Mouse (Mus musculus): ENCODE results near the gene Thbs1. TPM values are rescaled to one million over a fixed set of nuclear protein-coding genes. Genes with fewer than 3 reads are reported as not detected.

Thbs1 gene
- polyA plus RNA-seq (2015; fragmentation: Nextera tagmentation; extraction: Ambion mirVana), result 32.2 and 37.7 TPM in 2 replicates

DNA sequence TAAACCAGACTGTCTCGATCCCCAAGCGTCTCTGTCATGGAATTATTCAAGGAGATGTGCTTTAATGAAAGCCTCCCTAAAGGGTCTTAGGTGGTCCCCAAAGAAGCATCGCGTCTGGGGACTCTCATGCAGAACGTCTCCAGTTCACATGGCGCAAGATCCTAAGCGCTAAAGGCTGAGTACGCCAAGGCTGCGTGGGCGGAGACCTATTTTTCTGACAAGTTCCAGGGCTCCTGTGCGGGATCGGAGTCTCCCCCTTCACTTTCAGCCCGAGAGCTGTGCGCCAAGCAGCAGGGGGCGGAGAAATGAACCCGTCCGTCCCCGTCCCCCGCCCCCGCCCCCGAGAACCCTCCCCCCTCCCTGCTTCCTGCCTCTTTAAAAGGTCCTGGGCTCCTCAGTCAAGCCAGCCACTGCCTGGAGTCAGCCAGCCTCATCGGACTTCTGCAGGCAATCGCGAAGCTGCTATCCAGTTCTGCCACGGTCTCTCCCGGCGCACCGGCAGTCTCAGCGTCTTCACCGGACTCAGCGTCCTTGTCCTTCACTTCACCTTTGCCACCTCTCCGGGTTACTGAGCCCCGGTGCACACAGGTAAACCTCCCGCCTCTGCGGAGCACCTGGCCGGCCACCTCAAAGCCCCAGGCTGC, at the start of gene Thbs1:
Gene Thbs1 (plus strand): TSS at position 389 of the 644 bp plus-strand sequence.
- H3K9me3 ChIP-seq (replicated peaks), result no peaks in the 10 kb centered on the region
- H3K27me3 ChIP-seq, result no peaks in the 10 kb centered on the region
- peak within 1 kb of the TSS; percentile 95 for H3K4me2 ChIP-seq
- peak; percentile 67 for ATAC-seq (replicated peaks; ENCODE audit: insufficient number of reproducible peaks, insufficient read depth, low FRiP score, low read depth)
- peak within 1 kb of the TSS; percentile 64 for H3K4me3 ChIP-seq
- under 1% methylated on average over 36 of the region's 36 CpGs for WGBS
- no peaks in the 10 kb centered on the region for H3K36me3 ChIP-seq
- peak within 1 kb of the TSS; percentile 57 for H3K9ac ChIP-seq
- H3K4me1 ChIP-seq (replicated peaks), result peaks cover 26% of the 10 kb centered on the region
- peak within 1 kb of the TSS; percentile 74 for H3K27ac ChIP-seq

DNA sequence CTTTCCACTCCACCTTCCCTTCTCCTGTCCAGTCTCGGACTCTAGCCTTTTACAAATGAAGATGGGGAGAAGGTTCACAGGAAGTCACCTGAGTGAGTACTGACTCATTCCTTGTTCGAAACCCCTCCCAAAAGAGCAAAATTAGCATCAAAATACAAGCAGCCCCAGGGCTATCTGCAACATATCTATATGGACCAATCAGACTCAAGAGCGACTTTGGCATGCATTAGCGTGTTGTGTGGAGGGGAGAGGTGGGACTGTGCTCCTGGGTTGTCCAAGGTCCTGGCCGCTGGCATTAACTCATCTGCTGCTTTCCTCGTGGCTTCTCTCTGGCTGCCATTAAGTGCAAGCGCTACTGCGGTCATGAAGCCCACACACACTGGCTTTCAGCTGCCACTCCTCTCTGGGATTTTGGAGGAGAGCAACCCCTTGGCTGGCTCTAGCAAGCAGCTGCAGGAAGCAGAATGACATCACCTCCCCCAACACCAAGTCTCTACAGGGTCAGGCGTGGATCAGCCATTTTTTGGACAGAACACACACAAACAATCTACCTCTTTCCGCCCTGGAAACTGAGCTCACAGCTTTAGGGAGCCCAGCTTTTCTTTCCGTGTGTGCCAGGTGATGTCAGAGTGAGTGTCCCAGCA, 47.4 kb upstream of the Thbs1 start:
- Histone ChIP-seq H3K4me3 (no peak overlapping the region), H3K4me1 (replicated peaks) (no peaks in the 10 kb centered on the region; the same call in 1 of the 2 replicates), H3K27me3 (no peaks in the 10 kb centered on the region), H3K27ac (no peak overlapping the region), H3K9ac (no peak overlapping the region), H3K36me3 (no peaks in the 10 kb centered on the region), H3K9me3 (replicated peaks) (no peaks in the 10 kb centered on the region), H3K4me2 (no peak overlapping the region)
- WGBS, result 78% methylated on average over 11 of the region's 11 CpGs
- ATAC-seq (replicated peaks; ENCODE audit: insufficient number of reproducible peaks, insufficient read depth, low FRiP score, low read depth), result no peak

- H3K4me1 ChIP-seq (replicated peaks), result no peaks in the 10 kb centered on the region; the same call in 1 of the 2 replicates
- no peaks in the 10 kb centered on the region for H3K9me3 ChIP-seq (replicated peaks)
- no peak for ATAC-seq (replicated peaks; ENCODE audit: insufficient number of reproducible peaks, insufficient read depth, low FRiP score, low read depth)
- H3K4me3 ChIP-seq, result no peak overlapping the region
- H3K4me2 ChIP-seq, result no peak overlapping the region
- H3K27ac ChIP-seq, result no peak overlapping the region
- no peak overlapping the region for H3K9ac ChIP-seq
- no peaks in the 10 kb centered on the region for H3K36me3 ChIP-seq
- 42% methylated on average over 8 of the region's 8 CpGs for WGBS
- no peaks in the 10 kb centered on the region for H3K27me3 ChIP-seq
Measured at GRCm38 (mm10) chr2:118066065-118066770, 45.5 kb upstream of the Thbs1 start.

DNA sequence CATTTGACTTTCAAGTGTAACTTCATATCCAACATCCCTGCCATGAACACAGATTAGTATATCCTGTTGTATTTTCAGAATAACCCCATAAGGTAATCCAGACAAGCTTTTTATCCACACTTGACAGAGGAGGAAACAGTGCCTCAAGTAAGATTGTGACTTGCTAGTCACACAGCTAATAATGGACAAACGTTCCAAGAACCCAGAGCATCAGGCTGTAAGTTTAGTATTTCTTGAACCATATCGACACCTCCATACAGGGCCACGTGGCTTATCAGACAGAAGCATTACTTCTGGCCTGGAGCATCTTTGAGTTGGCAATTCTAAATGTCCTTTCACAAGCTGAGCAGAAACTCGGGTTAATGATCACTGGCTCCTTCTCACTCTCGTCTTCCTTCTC, 41.7 kb upstream of the Thbs1 start:
- Histone ChIP-seq H3K4me1 (replicated peaks) (no peaks in the 10 kb centered on the region; the same call in 1 of the 2 replicates), H3K27me3 (no peaks in the 10 kb centered on the region), H3K9me3 (replicated peaks) (no peaks in the 10 kb centered on the region), H3K27ac (no peak overlapping the region), H3K9ac (no peak overlapping the region), H3K36me3 (no peaks in the 10 kb centered on the region), H3K4me3 (no peak overlapping the region), H3K4me2 (no peak overlapping the region)
- WGBS, result 68% methylated on average over 5 of the region's 5 CpGs
- ATAC-seq (replicated peaks; ENCODE audit: insufficient number of reproducible peaks, insufficient read depth, low FRiP score, low read depth), result no peak

GRCm38 (mm10) chr2:118072811-118073372, 38.8 kb upstream of the Thbs1 start:
- Histone ChIP-seq H3K36me3 (no peaks in the 10 kb centered on the region), H3K27me3 (no peaks in the 10 kb centered on the region), H3K4me1 (replicated peaks) (no peaks in the 10 kb centered on the region), H3K27ac (no peak overlapping the region), H3K9me3 (replicated peaks) (no peaks in the 10 kb centered on the region), H3K4me3 (no peak overlapping the region), H3K9ac (no peak overlapping the region), H3K4me2 (no peak overlapping the region)
- whole genome bisulfite sequencing, result 82% methylated on average over 7 of the region's 7 CpGs
- ATAC-seq (replicated peaks; ENCODE audit: insufficient number of reproducible peaks, insufficient read depth, low FRiP score, low read depth), result no peak

DNA sequence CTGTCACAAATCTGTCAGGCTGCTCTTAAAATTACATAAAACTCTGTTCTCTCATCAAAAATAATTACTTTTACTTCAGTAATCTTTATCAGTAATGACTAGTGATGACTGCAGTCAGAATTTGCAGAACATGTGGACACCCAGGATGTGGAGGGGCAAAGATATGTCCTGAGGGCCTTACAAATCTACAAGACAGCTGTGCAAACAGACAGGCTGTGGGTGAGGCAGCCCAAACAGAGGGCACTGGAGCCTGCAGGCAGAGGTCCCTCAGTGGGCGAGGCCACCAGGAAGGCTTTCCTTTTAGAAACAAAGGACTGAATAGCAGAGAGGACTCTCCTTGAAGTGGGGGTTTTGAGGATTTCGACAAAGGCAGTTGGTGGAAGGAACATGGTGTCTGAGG, 37.6 kb upstream of the Thbs1 start:
- Histone ChIP-seq H3K9ac (no peak overlapping the region), H3K9me3 (replicated peaks) (no peaks in the 10 kb centered on the region), H3K4me2 (no peak overlapping the region), H3K27me3 (no peaks in the 10 kb centered on the region), H3K4me3 (no peak overlapping the region), H3K4me1 (replicated peaks) (no peaks in the 10 kb centered on the region), H3K27ac (no peak overlapping the region), H3K36me3 (no peaks in the 10 kb centered on the region)
- ATAC-seq (replicated peaks; ENCODE audit: insufficient number of reproducible peaks, insufficient read depth, low FRiP score, low read depth), result no peak
- WGBS, result 69% methylated on average over 2 of the region's 2 CpGs

GRCm38 (mm10) chr2:118075165-118075564, 36.5 kb upstream of the Thbs1 start:
- H3K9ac ChIP-seq, result no peak overlapping the region
- no peak for ATAC-seq (replicated peaks; ENCODE audit: insufficient number of reproducible peaks, insufficient read depth, low FRiP score, low read depth)
- H3K36me3 ChIP-seq, result no peaks in the 10 kb centered on the region
- no peak overlapping the region for H3K4me3 ChIP-seq
- 73% methylated on average over 4 of the region's 4 CpGs for WGBS
- H3K4me1 ChIP-seq (replicated peaks), result no peaks in the 10 kb centered on the region
- no peak overlapping the region for H3K27ac ChIP-seq
- H3K4me2 ChIP-seq, result no peak overlapping the region
- H3K27me3 ChIP-seq, result no peaks in the 10 kb centered on the region
- no peaks in the 10 kb centered on the region for H3K9me3 ChIP-seq (replicated peaks)

GRCm38 (mm10) chr2:118079131-118079530, 32.5 kb upstream of the Thbs1 start:
- Histone ChIP-seq H3K27ac (no peak overlapping the region), H3K36me3 (no peaks in the 10 kb centered on the region), H3K4me3 (no peak overlapping the region), H3K27me3 (no peaks in the 10 kb centered on the region), H3K9me3 (replicated peaks) (no peaks in the 10 kb centered on the region), H3K4me1 (replicated peaks) (no peaks in the 10 kb centered on the region), H3K4me2 (no peak overlapping the region), H3K9ac (no peak overlapping the region)
- WGBS, result 74% methylated on average over 4 of the region's 4 CpGs
- no peak for ATAC-seq (replicated peaks; ENCODE audit: insufficient number of reproducible peaks, insufficient read depth, low FRiP score, low read depth)

DNA sequence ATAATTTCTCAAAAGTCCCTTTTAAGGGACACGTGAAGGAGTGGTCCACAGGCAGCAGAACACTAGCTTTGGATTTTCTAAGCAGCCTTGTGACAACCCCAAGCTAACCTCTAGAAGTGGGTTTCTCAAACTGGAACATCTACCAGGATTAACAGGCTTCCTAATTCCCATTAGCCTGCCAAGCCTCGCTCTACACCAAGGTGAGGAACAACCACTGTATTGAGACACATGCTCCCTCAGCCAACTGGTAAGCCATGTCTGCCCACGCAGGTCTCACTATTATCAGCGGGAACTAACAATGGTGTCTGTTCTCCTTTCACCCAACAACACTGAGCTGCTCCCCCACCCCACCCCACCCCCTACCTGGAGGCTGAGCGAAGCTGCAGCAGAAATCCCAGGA, 30.1 kb upstream of the Thbs1 start:
- Histone ChIP-seq H3K36me3 (no peaks in the 10 kb centered on the region), H3K27me3 (no peaks in the 10 kb centered on the region), H3K9ac (no peak overlapping the region), H3K4me1 (replicated peaks) (no peaks in the 10 kb centered on the region), H3K4me2 (no peak overlapping the region), H3K9me3 (replicated peaks) (no peaks in the 10 kb centered on the region), H3K27ac (no peak overlapping the region), H3K4me3 (no peak overlapping the region)
- no peak for ATAC-seq (replicated peaks; ENCODE audit: insufficient number of reproducible peaks, insufficient read depth, low FRiP score, low read depth)
- 81% methylated on average over 5 of the region's 5 CpGs for WGBS

GRCm38 (mm10) chr2:118083652-118084051, 28.0 kb upstream of the Thbs1 start:
- Histone ChIP-seq H3K9me3 (replicated peaks) (no peaks in the 10 kb centered on the region), H3K27me3 (no peaks in the 10 kb centered on the region), H3K27ac (no peak overlapping the region), H3K4me3 (no peak overlapping the region), H3K4me2 (no peak overlapping the region), H3K9ac (no peak overlapping the region), H3K4me1 (replicated peaks) (no peaks in the 10 kb centered on the region), H3K36me3 (no peaks in the 10 kb centered on the region)
- ATAC-seq (replicated peaks; ENCODE audit: insufficient number of reproducible peaks, insufficient read depth, low FRiP score, low read depth), result 0 out of 2 replicates have a peak, but pooled peaks have one; percentile 27
- WGBS, result 42% methylated on average over 6 of the region's 6 CpGs

DNA sequence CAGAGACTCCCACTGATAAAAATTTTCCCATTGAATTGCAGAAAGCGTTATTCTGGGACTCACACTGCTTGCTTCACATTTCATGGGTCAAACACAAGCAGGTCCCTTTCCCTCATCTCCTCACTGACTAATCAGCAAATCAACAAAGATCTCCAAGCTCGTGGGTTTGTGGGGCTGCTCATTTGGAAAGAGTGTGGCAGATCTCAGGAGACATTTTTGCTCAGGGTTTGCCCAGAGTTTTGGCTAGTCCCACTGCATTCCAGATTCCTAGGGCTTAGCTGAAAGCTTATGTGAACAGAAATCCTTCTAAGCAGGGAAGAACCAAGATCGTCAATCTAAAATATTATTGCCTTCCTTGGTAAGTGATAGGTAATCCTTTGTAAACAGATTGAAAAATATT, 27.0 kb upstream of the Thbs1 start:
- 63% methylated on average over 3 of the region's 3 CpGs for WGBS
- H3K27ac ChIP-seq, result no peak overlapping the region
- H3K9me3 ChIP-seq (replicated peaks), result no peaks in the 10 kb centered on the region
- H3K9ac ChIP-seq, result no peak overlapping the region
- H3K4me3 ChIP-seq, result no peak overlapping the region
- ATAC-seq (replicated peaks; ENCODE audit: insufficient number of reproducible peaks, insufficient read depth, low FRiP score, low read depth), result no peak
- H3K4me1 ChIP-seq (replicated peaks), result no peaks in the 10 kb centered on the region
- no peaks in the 10 kb centered on the region for H3K27me3 ChIP-seq
- H3K36me3 ChIP-seq, result no peaks in the 10 kb centered on the region
- H3K4me2 ChIP-seq, result no peak overlapping the region
